Mouse (Mus musculus) CH12.LX (cell line): ENCODE measurements at regions not wholly inside any gene's neighbourhood (a gene's known extent, or its start where the extent isn't known, plus 50 kb on each side); places are given as distances from the start of the nearest gene placed in this dataset.

Experiments
- BHLHE40 ChIP-seq: IDR thresholded peaks from 2 replicates; pipeline ENCODE4 v1.6.1; 2011; ENCODE audit warnings: mild to moderate bottlenecking, low read depth, low read length, improper control_type of control experiment
- CHD2 ChIP-seq: IDR thresholded peaks from 2 replicates; pipeline ENCODE4 v1.6.1; 2011; ENCODE audit warnings: low read length, improper control_type of control experiment
- CTCF ChIP-seq, 2 experiments: IDR thresholded peaks in 1 of 2; conservative IDR thresholded peaks in 1 of 2; 2 replicates each; pipeline ENCODE4 v1.5.1; 2011 to 2012; ENCODE audit warnings: low read depth in 2 of 2, low read length in 2 of 2, improper control_type of control experiment in 1 of 2, inconsistent platforms in 1 of 2, mild to moderate bottlenecking in 1 of 2, moderate library complexity in 1 of 2
- GABPA ChIP-seq: IDR thresholded peaks from 2 replicates; pipeline ENCODE4 v1.6.1; 2012; ENCODE audit warnings: low read depth, low read length, improper control_type of control experiment, inconsistent platforms; ENCODE audit not compliant: insufficient replicate concordance
- MAX ChIP-seq: IDR thresholded peaks from 2 replicates; pipeline ENCODE4 v1.6.1; 2011; ENCODE audit warnings: low read length, improper control_type of control experiment
- RCOR1 ChIP-seq: conservative IDR thresholded peaks from 2 replicates; pipeline ENCODE4 v1.6.1; 2012; ENCODE audit warnings: low read depth, mild to moderate bottlenecking, inconsistent platforms, low read length, improper control_type of control experiment

- TF ChIP-seq CHD2 = no peak
- TF ChIP-seq MAX = no peak
- TF ChIP-seq BHLHE40 = no peak
- TF ChIP-seq GABPA = no peak
- TF ChIP-seq RCOR1 = no peak
- no peak for TF ChIP-seq CTCF (conservative IDR thresholded peaks at IDR 0.05 in 1 of 2, IDR thresholded peaks at IDR 0.05 in 1 of 2; ENCODE audit: low read depth in 2 of 2, low read length in 2 of 2)
Measured at GRCm38 (mm10) chr3:144319468-144320205, 114.6 kb upstream of the Lmo4 start.
